Mouse (Mus musculus) cerebellum, postnatal 4 days (tissue): Measurements from ENCODE around the gene Olfr340.
"Not testable (repeated sequence)": the region's sequence is repeated elsewhere in the genome, so short reads cannot be mapped to it uniquely, and the experiment has no call there.

Experiments used
- DNase-seq, 2 experiments: peaks; one replicate each; pipeline ENCODE4 v3.0.0; 2022; ENCODE audit warnings: low spot score in 2 of 2, mixed read lengths in 1 of 2

The Olfr340 gene

GRCm38 (mm10) chr2:36452287-36452686 lies at the start of gene Olfr340:
Olfr340 (plus strand) TSS chr2:36452587.
- no peak for DNase-seq

- DNase-seq = not testable (repeated sequence)
Measured at GRCm38 (mm10) chr2:36415174-36415573, 37.2 kb upstream of the Olfr340 start.

GRCm38 (mm10) chr2:36415591-36415990 lies 36.8 kb upstream of the Olfr340 start:
- not testable (repeated sequence) for DNase-seq

- DNase-seq = no peak
Measured at GRCm38 (mm10) chr2:36418647-36419046, 33.7 kb upstream of the Olfr340 start, which contains the start of gene Olfr339. Olfr339 (plus strand) TSS chr2:36418947.

GRCm38 (mm10) chr2:36473634-36474033 lies 21.2 kb downstream of the Olfr340 start:
- no peak for DNase-seq

- no peak for DNase-seq
Measured at GRCm38 (mm10) chr2:36482368-36482767, 30.0 kb downstream of the Olfr340 start, which contains the start of gene Olfr341. Olfr341 (minus strand) TSS chr2:36482468.
